Mouse (Mus musculus) liver, embryonic 14.5 days (tissue): ENCODE measurements at regions not wholly inside any gene's neighbourhood (a gene's known extent, or its start where the extent isn't known, plus 50 kb on each side); places are given as distances from the start of the nearest gene placed in this dataset.
A peak's percentile ranks its signal among the peaks of the same experiment; 100 is the strongest.

Source experiments
- ATAC-seq: fragments of 200-750 bp; cut with Nextera tagmentation; 2 replicates; pipeline ENCODE4 v1.8.0; 2017; ENCODE audit warnings: moderate number of reproducible peaks, mild to moderate bottlenecking, moderate library complexity; ENCODE audit not compliant: insufficient read depth
- DNase-seq, 3 experiments: peaks; one replicate each; pipeline ENCODE4 v3.0.0-alpha.2; 2012 to 2013; ENCODE audit warnings: low read depth in 3 of 3, low spot score in 3 of 3
- H3K27ac ChIP-seq: fragments of 300-500 bp; sonication (generic); 2 replicates; pipeline ENCODE4 v1.5.1; 2014; ENCODE audit warnings: moderate library complexity, mild to moderate bottlenecking, control low read depth, inconsistent platforms
- H3K27me3 ChIP-seq: fragments of 300-500 bp; sonication (generic); 2 replicates; pipeline ENCODE4 v1.6.1; 2014; ENCODE audit warnings: mild to moderate bottlenecking, low read length, moderate library complexity; ENCODE audit not compliant: control insufficient read depth, insufficient read depth
- H3K36me3 ChIP-seq: fragments of 300-500 bp; sonication (generic); replicated peaks from 2 replicates; pipeline ENCODE4 v1.6.1; 2014; ENCODE audit warnings: low read depth; ENCODE audit not compliant: control insufficient read depth, insufficient read depth
- H3K4me1 ChIP-seq, 2 experiments: fragments of 200-500 bp in 1 of 2; fragments of 300-500 bp in 1 of 2; sonication (generic) in 1 of 2; replicated peaks; 2 replicates each; pipeline ENCODE4 v1.6.1; 2012 to 2014; ENCODE audit warnings: antibody characterized with exemption in 1 of 2, inconsistent platforms in 1 of 2, low read length in 1 of 2; ENCODE audit not compliant: control insufficient read depth in 2 of 2, insufficient read depth in 2 of 2
- H3K4me2 ChIP-seq: fragments of 300-500 bp; sonication (generic); 2 replicates; pipeline ENCODE4 v1.6.1; 2014; ENCODE audit warnings: low read depth, mild to moderate bottlenecking, control low read depth, moderate library complexity
- H3K4me3 ChIP-seq, 2 experiments: fragments of 200-500 bp in 1 of 2; fragments of 300-500 bp in 1 of 2; sonication (generic) in 1 of 2; 2 replicates each; pipeline ENCODE4 v1.5.1; 2012 to 2014; ENCODE audit warnings: low read depth in 2 of 2, low read length in 2 of 2, mild to moderate bottlenecking in 2 of 2, control low read depth in 1 of 2, inconsistent platforms in 1 of 2, moderate library complexity in 1 of 2; ENCODE audit not compliant: insufficient read depth in 1 of 2
- H3K9ac ChIP-seq: fragments of 300-500 bp; sonication (generic); replicated peaks from 2 replicates; pipeline ENCODE4 v1.6.1; 2014; ENCODE audit warnings: mild to moderate bottlenecking, control low read depth, moderate library complexity
- H3K9me3 ChIP-seq: fragments of 300-500 bp; sonication (generic); 2 replicates; pipeline ENCODE4 v1.6.1; 2016; ENCODE audit warnings: low read length, mixed read lengths; ENCODE audit not compliant: control insufficient read depth
- CTCF ChIP-seq: IDR thresholded peaks from 2 replicates; pipeline ENCODE4 v1.5.1; 2016; ENCODE audit warnings: antibody characterized with exemption, low read depth, control low read depth
- EP300 ChIP-seq: IDR thresholded peaks from 2 replicates; pipeline ENCODE4 v1.6.1; 2016; ENCODE audit warnings: antibody characterized with exemption, low read depth
- WGBS: fragments of 180-500 bp; shearing (Covaris S2); extraction: QIAGEN DNeasy Blood & Tissue Kit; methylation state at CpG from one replicate; pipeline ENCODE4 v1.1.7; 2014; ENCODE audit not compliant: insufficient replicate concordance; 5-methylcytosine and 5-hydroxymethylcytosine counted together

DNA sequence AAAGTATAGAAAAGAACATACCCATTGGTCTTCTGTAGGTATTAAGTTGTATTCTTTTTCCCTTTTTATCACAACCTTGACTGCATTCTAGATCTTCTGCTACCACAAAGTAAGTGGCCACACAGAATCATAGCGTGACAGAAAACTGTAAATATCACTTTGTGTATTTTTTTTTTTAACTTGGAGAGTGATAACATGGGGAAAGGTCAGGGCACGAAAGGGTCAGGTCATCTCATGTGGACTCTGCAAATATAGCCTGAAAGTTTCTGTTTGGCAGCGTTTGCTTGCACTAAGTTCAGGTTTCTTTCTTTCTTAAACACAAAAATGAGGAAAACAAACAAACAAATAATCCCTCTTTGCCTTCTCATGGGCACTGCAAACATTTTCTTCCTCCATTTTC is 1101.1 kb downstream of the Gsdmc2 start:
- no peak for ATAC-seq
- no peak for TF ChIP-seq EP300
- Histone ChIP-seq H3K4me3 (no peak overlapping the region), H3K36me3 (no peaks in the 10 kb centered on the region), H3K4me2 (no peak overlapping the region), H3K27ac (no peak overlapping the region), H3K27me3 (no peaks in the 10 kb centered on the region), H3K9ac (no peak overlapping the region), H3K9me3 (no peaks in the 10 kb centered on the region), H3K4me1 (no peaks in the 10 kb centered on the region)
- 53% methylated on average over 3 of the region's 3 CpGs for WGBS
- peak in 2 of 3 experiments; percentile 9 for DNase-seq

DNA sequence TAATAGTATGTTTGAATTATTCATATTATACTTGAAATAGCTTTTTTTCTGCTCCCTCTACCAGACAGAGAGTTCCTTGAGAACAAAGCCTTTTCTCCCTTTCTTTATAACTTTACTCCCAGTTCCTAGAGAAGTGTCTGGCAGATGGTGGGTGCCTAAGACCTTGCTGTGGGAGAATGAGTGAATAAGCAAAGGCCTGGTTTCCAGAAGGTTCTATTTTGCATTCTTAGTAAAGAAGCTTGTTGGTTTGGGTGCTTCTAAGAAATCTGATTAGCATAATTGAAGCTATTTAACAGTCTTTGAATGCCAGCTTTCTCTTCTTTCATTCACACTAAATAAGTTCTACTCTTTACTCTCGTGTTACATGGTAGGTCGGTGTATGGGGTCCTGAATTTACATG is 1104.2 kb downstream of the Gsdmc2 start:
- DNase-seq, result no peak
- Histone ChIP-seq H3K27ac (no peak overlapping the region), H3K4me3 (no peak overlapping the region), H3K27me3 (no peaks in the 10 kb centered on the region), H3K9ac (no peak overlapping the region), H3K9me3 (no peaks in the 10 kb centered on the region), H3K4me2 (no peak overlapping the region), H3K36me3 (no peaks in the 10 kb centered on the region), H3K4me1 (no peaks in the 10 kb centered on the region)
- TF ChIP-seq CTCF (no peak), EP300 (no peak)
- no peak for ATAC-seq
- 59% methylated on average over 2 of the region's 2 CpGs for WGBS

DNA sequence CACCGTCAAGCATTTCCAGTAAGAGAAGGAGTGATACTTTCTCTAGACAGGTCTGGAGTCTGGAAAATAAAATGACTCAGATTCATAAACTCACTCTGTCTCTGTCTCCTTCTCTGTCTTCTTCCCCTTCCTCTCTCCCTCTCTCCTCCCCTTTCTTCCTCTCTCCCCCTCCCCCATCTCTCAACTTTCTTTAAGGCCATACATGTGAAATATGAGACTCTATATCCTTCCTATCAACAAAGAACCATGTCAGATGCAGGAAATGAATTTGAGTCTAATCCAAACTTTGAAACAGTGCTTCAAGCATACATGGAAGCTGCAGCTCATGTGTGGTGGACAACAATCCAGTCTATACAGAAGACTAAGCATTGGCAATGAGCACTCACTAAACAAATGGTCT is 1109.6 kb downstream of the Gsdmc2 start:
- ATAC-seq (no peak), DNase-seq (no peak)
- no peak overlapping the region for H3K27ac ChIP-seq
- no peak overlapping the region for H3K4me3 ChIP-seq
- H3K4me2 ChIP-seq, result no peak overlapping the region
- WGBS, result 63% methylated on average over 1 of the region's 1 CpGs
- H3K9ac ChIP-seq, result no peak overlapping the region
- TF ChIP-seq EP300 (no peak), CTCF (no peak)
- no peaks in the 10 kb centered on the region for H3K27me3 ChIP-seq
- H3K36me3 ChIP-seq, result no peaks in the 10 kb centered on the region
- H3K9me3 ChIP-seq, result no peaks in the 10 kb centered on the region
- H3K4me1 ChIP-seq, result no peaks in the 10 kb centered on the region

DNA sequence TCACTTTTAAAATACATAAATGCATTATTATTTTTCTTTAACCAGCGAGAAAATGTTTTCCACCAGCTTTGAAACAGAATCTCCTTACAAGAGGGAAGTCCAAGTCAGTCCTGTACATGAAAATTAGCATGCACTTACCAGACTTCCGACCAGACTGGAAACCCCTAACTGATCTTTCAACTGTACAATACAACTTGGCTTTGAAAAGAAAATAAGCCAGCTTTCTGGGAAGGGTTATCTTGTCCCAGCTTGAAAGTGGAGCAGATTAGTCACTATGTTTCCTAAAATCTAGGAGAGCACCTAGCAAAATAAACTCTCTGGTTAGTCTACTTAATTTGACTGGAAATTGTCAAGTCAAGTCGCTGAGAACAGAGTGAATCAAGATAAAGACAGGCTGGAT is 1110.1 kb downstream of the Gsdmc2 start:
- no peak overlapping the region for H3K9ac ChIP-seq
- no peaks in the 10 kb centered on the region for H3K27me3 ChIP-seq
- no peaks in the 10 kb centered on the region for H3K4me1 ChIP-seq
- TF ChIP-seq CTCF (no peak), EP300 (no peak)
- WGBS, result 30% methylated on average over 3 of the region's 3 CpGs
- no peaks in the 10 kb centered on the region for H3K9me3 ChIP-seq
- no peak overlapping the region for H3K4me3 ChIP-seq
- H3K4me2 ChIP-seq, result no peak overlapping the region
- ATAC-seq (no peak), DNase-seq (no peak)
- no peak overlapping the region for H3K27ac ChIP-seq
- no peaks in the 10 kb centered on the region for H3K36me3 ChIP-seq

DNA sequence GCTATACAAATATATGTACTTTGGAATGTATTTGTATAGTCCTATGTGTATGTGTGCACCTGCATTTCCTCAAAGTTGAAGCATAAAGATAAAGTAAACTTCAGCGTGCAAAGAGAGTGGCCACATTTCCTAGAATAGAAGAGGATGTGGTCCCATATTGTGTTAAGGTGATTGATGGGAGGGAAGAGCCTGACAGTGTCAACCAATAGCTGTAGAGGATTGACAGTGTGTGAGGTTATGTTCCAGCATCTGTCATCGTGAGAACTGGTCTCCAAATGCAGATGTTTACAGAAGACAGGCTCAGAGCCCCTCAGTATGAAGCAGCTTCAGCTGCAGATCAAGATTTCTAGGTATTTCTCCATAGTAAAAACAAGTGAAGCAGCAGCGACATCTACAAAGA is 1114.5 kb downstream of the Gsdmc2 start:
- H3K9me3 ChIP-seq, result no peaks in the 10 kb centered on the region
- H3K27ac ChIP-seq, result no peak overlapping the region
- WGBS, result 21% methylated on average over 3 of the region's 3 CpGs
- H3K4me2 ChIP-seq, result no peak overlapping the region
- no peaks in the 10 kb centered on the region for H3K36me3 ChIP-seq
- no peaks in the 10 kb centered on the region for H3K4me1 ChIP-seq
- H3K9ac ChIP-seq, result no peak overlapping the region
- ATAC-seq, result no peak
- no peak overlapping the region for H3K4me3 ChIP-seq
- no peaks in the 10 kb centered on the region for H3K27me3 ChIP-seq
- no peak for DNase-seq
- no peak for TF ChIP-seq CTCF
- no peak for TF ChIP-seq EP300
